Mouse (Mus musculus): ENCODE results near the gene Kirrel.

The Kirrel gene

DNA sequence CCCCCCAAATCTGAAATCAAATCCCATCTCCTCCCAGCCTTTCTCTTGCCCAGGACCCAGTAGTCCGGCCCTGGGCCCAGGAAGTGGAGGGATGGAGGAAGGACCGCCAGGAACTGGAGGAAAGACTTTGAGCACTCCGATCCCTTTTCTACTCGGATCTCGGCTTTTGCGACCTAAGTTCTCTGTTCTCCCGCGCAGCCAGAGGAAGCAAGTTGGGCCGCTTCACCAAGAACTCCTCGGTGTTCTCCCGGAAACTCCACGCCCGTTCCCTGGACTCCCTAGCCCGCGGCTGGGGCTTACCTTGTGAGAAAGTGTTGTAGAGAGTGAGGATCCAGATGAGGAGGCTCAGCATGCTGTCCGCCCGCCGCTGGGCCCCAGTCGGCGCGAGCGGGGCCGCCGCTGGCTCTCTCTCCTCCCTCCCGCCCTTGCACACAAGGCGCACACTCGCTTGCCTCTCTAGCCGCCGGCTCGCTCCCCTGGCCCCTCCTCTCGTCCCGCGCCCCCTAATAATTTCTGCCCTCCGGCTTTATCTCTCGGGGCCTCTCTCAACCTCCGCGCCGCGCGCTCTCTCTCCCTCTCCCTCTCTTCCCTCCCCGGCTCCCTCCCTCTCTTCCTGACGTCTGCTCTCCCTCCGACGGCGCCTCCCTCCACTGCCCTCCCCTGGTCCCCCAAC, at the start of gene Kirrel:
Gene Kirrel (minus strand): TSS at position 652 of the 673 bp plus-strand sequence.
- DNase-seq (ENCODE audit: low read depth, low spot score), result no peak

DNA sequence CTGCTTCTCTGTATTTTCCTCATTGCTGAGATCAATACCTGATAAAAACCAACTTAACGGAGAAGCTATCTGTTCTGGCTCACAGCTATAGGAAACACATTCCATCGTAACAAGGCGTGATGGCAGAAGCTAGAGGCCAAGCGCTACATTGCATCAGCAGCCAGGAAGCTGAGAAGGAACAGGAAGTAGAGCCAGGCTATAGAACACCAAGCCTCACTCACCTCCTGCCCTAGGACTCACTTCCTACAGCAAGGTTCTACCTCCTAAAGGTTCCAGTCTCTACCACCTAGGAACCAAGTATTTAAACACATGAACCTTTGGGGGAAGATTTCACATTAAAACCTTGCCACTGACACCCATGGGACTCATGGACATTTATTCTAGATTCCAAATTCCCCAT, 49.1 kb upstream of the Kirrel start:
- no peak for DNase-seq (ENCODE audit: low read depth, low spot score)

DNA sequence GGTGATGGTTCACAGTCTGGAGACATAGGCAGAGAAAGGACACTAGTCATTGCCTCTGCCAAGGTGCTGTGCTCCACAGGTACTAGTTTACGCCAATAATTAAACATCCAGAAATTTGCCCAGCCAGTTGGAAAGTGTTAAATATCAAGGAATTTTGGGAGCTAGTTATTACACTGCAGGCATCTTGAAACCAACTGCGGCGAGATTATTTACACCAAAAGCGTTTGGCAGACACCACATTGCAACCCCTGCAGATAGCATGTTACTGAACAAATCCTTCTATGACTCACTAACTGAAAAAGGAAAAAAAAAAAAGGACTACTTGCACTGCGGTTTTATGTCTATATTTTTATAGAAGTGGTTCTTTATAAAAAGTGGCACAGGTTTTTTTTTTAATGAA, 47.8 kb upstream of the Kirrel start:
- no peak for DNase-seq (ENCODE audit: low read depth, low spot score)

DNA sequence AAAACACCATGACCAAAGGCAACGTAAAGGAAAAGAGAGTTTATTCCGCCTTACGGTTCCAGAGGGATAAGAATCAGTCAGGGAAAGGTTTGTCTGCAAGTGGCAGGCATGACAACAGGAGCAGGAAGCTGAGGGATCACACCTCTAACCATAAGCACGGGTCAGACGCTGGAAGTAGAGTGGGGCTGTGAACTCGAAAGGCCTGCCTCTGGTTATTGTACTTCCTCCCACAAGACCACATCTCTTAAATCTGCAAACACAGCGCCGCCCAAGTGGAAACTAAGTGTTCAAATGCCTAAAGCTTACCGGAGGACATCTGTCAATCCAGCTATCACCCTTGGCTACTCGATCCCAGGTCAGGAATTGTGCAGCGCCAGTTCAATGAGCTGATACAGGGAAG, 40.6 kb upstream of the Kirrel start:
- no peak for DNase-seq (ENCODE audit: low read depth, low spot score)

DNA sequence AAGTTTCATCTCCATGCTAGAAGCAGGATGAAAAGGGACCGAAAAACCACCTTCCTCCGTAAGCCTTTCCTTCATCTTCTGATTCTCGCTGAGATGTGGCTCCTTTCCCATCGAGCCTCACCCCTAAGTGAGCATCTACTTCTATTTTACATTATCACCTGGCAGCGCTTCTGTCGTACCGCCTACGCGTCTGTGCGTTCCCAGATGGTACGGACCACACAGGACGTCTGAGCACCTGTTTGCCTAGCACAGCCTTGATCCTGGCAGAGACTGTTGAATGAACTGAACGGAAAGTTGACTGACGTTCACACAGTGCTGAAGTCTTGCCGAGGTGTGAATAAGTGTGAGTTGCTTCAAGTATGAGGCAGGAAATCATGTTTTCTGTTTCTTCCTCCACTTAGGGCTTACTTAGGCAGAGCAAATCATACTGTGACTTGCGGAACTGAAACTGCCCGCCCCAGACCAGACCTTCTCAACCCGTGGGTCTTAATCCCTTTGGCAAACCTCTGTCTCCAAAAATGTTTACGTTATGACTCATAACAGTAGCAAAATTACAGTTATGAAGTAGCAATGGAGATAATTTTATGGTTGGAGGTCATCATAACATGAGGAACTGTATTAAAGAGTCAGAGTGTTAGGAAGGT, 39.8 kb upstream of the Kirrel start:
- no peak for DNase-seq (ENCODE audit: low read depth, low spot score)

DNA sequence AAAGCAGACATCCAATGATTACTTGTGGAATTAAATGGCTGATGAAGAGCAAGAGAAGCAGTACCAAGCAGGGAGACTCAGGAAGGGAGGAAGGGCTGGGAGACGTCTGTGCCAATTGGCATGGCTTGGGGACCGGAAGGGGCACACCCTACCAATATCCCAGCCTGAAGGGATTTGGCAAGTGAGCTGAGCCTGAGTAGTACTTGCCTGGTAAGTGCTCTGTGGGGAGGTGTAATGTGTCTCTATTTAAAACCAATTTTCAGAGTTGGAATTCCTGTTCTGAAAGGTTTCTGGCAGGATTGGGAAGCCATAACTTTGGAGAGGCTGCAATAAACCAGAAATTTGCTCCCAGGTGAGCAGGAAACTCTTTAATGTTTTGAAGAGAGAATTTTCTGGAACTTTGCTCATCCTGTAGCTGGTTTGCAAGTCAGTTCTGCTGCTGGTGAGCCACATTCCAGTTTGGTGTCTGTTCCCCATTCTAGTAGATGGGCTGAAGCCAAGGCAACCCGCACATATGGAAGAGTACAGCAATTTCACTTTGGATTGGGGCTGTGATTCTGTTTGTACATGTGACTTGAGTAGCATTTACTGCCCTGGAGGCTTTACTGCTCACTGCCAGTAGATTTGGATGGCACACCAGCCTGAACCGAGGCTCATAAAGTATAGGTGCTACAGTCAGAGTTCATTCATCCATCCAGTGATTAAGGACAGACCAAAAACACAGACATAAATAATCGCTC, 32.0 kb upstream of the Kirrel start:
- DNase-seq (ENCODE audit: low read depth, low spot score), result no peak

DNA sequence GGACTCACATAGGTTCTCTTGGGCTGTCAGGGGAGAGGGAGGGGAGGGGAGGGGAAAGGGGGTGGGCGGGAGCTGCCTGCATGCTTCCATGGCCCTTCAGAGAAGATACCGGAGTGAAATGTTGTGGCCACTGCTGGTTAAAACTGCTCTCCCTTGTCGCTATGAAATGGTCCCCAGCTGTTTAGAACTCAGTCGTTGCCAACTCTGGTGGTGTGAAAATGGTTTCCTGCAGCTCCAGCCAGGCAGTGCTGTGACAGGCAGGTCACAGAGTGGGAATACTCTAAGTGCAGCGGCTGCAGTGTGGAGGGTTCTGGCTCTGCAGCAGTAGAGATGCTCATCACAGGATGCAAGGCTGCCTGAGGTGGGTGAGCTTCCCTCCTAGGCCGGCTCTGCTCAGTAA, 22.1 kb upstream of the Kirrel start:
- no peak for DNase-seq (ENCODE audit: low read depth, low spot score)

DNA sequence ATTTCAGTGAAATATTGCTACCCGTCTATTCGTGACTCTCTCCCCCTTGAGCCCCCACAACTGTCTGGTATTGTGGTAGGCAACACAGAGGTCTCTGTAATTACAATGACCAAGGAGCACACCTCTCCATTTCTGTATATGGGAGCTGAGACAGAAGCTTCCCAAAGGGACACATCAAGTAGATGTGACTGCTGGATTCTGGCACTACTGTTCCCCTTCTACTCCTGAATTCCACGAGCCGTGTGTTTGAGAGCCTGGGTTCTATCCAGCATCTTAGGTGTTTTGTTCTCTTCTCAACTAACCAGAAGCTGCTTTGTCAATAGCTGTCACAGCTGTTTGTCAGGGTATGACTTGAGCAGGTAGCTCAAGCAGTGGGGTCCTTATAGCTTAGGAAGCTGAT, 20.5 kb upstream of the Kirrel start:
- DNase-seq (ENCODE audit: low read depth, low spot score), result no peak

DNA sequence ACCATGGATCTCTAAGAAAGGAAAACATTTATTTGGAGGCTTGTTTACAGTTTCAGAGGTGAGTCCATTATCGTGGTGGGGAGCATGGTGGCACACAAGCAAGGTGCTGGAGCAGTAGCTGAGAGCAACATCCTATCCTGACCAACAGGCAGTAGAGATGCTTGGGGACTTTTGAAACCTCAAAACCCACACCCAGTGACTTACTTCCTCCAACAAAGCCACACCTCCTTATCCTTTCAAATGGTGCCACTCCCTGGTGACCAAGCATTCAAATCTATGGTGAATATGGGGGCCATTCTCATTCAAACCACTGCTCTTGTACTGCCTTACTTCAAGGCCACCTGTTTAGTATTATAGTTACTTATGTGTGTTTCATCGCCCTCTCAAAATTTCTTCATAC, 20.0 kb upstream of the Kirrel start:
- no peak for DNase-seq (ENCODE audit: low read depth, low spot score)

DNA sequence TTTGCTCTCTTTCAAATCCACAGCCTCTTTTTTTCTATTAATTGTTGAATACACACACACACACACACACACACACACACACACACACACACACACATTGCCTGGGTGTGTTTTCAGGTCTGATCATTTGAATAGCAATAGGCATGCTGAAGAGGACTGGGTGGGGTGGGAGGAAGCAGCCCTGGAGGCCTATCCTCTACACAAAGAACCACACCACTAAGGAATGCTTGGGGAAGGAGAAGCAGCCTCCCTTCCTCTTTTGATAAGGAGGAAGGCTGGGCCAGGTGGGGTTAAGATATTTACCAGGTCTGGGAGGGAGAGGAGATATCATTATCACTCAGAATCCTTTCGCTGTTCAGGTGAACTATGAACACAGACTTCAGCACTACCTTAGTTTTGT, 19.2 kb upstream of the Kirrel start:
- DNase-seq (ENCODE audit: low read depth, low spot score), result no peak

DNA sequence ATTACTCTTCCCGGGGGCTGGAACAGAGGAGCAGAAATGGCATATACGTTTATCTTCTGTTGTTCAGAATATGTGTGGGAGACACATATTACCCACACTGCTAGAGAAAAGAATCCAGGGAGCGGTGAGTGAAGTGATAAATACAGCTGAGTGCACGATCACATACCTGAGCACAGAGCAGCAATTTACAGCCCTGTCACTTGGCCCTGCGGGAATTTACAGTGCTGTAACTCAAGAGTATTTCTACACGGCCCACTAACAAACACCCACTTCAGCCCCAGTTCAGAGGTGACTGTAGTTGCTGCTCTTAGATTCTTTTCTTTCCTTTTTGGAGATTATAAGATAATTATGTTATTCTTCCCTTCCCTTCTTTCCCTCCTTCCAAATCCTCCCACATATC, 18.8 kb upstream of the Kirrel start:
- DNase-seq (ENCODE audit: low read depth, low spot score), result no peak

DNA sequence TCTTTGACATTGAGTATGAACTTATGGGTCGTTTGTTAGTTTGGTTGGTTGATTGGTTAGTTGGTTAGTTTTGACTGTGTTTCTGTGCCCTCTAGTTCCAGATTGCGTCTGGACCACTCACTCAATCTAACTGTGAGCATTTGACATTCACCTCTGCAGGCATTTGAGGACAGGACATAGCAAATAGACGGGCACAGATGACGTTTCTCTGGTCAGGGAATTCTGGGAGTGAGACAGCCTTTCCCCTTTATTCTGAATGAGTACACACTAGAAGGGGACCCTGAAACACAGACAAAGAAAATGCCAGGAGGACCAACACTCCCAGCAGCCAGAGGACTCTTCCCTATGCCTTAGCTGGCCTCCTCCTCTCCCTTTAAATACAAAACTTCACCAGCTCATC, 2.1 kb upstream of the Kirrel start:
- no peak for DNase-seq (ENCODE audit: low read depth, low spot score)

DNA sequence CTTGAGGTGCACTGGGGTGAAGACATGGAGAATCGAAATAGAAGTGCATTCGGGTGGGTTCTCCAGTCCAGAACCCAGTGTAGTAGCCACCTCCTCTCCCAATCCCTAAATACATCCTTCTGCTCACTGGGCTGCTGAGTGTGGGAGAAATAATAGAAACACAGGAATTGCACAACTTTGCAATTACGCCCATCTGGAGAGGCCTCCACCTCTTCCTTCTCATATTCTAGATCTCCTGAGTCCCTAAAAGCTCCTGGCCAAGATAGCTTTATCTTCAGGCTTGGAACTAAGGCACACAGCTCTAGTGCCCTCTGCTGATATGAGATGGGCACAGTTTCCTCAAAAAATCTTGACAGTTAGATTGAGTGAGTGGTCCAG, 880 bp upstream of the Kirrel start:
- DNase-seq (ENCODE audit: low read depth, low spot score), result no peak

DNA sequence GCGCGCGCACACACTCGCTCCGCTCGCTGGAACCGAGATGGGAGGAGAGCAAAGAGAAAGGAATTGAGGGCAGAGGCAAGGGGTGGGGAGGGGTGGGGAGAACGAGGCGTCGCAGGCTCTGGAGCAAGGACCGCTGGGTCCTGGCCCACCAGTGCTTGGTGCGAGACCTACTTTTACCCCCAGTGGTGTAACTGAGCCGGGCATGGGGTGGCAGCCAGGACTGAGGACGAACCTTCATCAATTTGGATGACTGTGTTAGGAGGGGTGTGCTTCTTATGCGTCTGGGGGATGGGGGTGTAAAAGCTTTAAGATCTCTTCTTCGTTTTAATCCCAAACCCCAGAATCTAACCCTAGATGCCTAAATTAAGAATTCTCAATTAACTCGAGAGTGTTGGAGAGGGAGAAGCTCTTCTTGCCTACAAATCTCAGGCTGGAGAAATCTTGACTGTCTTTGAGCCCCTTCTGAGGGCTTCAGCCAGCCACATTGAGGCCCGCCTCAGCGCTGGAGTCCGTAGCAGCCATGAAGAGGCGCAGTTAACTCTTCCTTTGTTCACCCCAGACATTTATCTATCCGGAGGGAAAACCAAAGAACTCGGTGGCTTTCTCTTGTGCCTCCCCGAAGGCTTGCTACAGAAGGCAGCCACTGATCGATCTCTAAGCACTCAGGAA, 356 bp upstream of the Kirrel start:
- no peak for DNase-seq (ENCODE audit: low read depth, low spot score)

DNA sequence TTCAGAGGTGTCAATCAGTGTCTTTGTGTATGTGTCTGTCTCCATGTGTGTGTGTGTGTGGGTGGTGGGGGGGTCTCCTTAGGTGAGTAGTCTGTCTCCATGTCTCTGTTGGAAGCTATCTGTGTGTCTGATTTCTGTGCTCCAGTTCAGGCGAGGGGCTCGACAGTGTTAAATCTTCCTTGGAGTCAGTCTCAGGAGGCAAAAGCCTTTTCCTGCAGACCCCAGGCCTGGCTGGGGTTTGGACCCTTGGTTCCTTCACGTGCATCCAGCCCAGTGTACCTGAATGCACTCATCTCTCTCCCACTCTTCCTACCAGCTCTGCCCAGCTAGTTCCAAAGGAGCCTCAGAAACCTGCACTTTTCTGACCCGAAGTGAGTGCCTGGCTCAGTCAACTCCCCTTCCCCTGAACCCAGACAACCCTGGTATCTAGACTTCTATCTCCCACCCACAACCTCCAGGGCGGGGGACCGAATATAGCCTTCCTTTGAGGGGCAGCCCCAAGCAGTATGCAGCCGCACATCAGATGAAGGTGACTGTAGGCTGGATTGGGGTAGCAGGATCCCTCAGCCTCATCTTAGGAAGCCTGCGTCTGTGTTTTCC, 961 bp downstream of the Kirrel start:
- DNase-seq (ENCODE audit: low read depth, low spot score), result no peak

DNA sequence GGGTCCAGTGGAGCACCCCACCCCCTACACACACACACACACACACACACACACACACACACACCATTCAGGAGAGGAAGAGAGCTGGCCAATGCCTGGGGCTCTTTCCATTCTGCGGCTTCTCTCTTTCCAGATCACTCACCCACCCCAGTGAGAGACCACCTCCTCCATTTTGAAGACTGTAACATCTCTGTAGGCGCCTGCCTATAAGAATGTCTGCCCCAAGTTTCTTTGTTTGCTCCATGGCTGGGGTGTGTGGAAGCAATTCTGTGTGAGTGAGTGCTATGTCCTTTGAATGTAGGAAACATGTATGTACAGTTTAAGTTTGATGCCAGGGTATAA, 1.5 kb downstream of the Kirrel start:
- DNase-seq (ENCODE audit: low read depth, low spot score), result no peak

DNA sequence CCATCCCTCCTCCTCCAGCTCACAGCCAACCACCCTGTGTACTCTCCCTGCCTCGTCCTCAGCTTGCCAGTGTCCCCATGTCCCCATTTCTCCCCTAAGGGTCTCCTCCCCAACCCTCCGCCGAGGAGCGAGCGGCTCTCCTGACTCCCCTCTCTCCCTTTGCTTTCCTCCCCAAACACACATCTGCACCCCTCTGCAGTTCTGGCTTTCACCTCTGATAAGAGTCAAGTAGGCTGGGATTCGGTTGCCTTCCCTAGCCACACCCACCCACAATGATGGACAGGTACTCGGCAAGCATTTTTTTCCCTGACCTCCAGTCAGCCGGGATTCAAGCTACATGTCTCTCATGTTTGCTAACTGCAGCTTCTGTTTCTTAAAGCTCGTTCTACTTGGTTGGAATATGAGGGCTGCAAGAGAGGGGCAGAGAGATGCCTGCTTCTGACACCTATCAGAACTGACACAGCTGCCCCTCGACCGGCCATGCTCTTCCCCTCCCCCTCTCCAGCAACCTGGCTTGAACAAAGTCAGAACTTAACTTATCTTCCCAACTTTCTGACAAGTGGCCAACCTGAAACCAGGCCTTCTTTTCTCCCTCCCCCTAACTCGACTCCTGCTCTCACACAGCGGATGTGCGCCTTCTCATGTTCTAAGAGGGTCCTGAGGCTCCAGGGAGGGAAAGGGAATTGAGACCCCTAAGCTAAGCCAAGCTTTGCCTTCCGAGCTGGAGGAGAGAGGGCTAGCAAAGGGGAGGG, 2.0 kb downstream of the Kirrel start:
- no peak for DNase-seq (ENCODE audit: low read depth, low spot score)

DNA sequence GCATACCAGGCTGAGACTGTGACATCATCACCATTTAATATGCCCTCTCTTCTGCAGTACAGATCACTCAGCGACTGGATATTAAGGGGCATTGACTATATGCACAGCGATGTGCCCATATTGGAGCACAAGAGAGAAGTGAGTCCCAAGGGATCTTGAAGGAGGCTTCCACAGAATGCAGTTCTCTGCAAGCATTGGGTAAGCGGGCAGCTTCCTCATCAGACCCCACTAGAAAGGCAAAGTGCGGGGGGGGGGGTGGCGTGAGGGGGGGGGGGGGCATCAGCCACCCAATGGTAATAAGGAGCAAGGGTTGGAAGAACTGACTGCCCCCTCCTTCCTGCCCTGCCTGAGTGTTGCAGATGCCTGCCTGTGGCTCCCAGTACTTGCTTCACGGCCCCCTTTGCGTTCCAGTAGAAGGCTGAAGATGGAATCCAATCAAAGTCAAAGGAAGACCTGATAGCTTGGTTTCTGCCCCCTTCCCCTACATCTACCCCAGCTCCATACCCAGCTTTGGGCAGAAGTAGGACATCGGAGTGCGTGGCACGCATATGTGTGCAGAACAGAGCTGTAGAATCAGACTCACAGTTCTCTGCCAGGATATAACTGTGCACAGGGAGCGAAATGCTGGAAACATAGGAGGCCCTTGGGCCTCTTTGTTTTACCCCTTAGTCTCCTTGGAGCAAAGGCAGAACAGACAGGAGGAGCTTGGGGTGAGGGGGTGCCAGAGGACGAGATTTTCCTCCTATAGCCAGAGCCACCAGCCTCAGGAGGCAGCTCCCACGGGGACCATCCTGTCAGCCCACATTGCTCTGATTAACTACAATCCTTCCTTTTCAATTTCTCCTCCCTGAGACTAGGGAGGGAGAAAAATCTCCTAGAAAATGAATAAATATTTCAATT, 3.1 kb downstream of the Kirrel start:
- no peak for DNase-seq (ENCODE audit: low read depth, low spot score)

DNA sequence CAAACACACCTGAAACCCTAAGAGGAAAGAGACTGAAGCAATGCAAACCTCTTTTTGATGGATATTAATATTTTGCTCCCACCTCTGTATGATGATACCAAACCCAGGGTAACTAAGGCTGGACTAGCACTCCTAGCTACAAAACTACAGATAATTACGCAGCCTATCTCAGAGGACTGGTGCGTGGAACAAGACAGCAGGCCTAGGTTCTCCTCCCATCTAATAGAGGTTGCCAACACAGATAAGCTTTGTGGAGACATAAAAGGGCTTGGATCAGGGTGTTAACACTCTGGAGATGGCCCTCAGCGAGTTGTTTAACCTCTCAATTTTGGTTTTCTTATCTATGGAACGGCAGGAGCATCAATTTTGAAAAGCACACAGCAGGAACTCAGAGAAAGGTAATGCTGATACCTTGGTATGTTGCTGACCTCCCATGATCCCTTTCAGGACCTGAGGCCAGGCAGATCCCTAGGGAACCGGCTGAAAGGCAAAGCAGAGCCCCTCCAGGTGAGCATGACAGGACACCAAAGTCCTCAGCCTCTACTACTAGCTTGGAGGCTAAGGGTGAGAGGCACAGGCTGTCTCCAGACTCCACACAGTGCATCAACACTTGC, 5.0 kb downstream of the Kirrel start:
- DNase-seq (ENCODE audit: low read depth, low spot score), result no peak

DNA sequence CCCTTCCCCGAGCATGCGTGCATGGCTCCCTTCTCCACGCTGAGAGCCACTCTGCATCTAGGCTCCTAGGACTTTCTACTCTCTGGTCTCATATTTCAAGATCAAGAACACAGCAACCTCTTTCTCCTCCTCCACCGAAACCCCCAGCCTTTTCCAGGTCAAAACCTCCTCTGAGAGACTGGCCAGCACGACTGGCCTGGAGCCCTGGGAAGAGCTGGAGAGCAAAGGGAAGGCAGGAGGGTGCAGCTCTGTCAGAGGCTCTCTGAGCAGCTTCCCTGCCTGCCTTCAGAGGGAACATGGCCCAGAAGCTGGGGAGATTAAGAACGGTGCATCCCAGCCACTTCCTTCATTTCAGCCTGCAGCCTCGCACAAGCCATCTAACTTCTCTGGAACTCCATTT, 5.8 kb downstream of the Kirrel start:
- DNase-seq (ENCODE audit: low read depth, low spot score), result no peak
